Mouse (Mus musculus): ENCODE measurements around the gene Mdm2.
"Not testable (repeated sequence)": the region's sequence is repeated elsewhere in the genome, so short reads cannot be mapped to it uniquely, and the experiment has no call there.

The Mdm2 gene

DNA sequence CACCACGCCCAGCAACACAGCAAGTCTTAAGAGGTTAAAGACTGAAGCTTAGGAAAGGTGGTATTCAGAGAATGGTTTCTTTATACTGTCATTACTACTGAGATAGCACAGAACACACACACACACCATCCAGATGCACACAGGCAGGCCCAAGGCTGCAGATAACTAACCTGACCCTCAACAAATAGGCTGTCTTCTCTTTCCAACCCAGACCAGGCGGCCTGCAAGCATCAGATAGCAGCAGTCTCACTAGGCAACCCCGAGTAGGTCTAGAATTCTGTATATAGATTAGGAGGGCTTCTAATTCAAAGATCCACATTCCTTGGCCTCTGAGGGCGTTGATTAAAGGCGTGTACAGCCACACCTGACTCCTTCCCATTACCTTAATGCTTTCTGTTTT, 21.6 kb upstream of the Mdm2 start:
- DNase-seq (ENCODE audit: low read depth, low spot score) = no peak

GRCm38 (mm10) chr10:117731244-117732101, 20.9 kb upstream of the Mdm2 start:
- DNase-seq (ENCODE audit: low read depth, low spot score) = no peak

GRCm38 (mm10) chr10:117730637-117731203, 20.2 kb upstream of the Mdm2 start:
- DNase-seq (ENCODE audit: low read depth, low spot score) = no peak

DNA sequence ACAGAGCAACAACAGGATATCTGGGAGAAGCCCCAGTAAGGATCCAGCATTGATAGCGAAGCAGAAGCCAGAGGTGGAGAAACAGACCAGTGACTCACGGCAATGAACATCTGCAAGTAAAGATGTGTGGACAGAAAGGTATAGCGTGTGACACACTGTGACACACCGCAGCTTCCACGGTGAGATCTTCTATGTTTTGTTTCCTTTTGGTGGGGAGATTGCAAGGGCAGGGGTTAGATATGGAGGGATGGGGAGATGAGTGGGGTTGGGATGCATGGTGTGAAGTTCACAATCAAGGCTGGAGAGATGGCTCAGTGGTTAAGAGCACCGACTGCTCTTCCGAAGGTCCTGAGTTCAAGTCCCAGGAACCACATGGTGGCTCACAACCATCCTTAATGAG, 19.6 kb upstream of the Mdm2 start:
- no peak for DNase-seq (ENCODE audit: low read depth, low spot score)

DNA sequence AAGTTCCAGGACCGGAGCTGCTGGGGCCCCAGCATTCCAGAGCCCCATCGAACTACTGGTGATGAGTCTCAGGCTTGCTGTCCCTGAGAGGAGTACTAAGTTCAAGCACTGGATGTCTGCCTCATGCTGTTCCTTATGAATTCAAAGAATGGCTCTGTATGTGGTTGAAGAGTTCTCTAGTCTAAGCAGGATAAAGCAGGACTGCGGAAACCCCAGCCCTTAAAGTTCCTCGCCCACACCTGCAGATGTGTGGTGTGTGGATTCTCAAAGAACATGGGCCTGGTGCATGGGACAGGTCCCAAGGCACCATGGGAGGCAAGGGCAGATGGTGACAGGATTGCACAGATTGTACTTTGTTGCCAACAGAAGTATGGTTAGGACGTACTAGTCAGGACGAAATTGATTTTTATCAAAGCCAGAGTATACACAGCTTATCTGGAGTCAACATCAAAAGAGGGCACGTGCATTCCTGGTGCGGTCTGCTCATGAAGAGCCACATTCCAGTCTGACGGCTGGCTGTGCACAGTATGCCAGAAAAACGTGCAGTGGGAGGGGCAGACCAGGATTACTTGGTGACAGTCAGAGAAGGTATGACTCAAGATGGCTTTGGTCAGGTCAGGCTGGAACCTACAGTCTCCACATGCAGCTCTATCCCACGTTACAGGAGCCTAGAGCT, 18.7 kb upstream of the Mdm2 start:
- DNase-seq (ENCODE audit: low read depth, low spot score) = no peak

GRCm38 (mm10) chr10:117728574-117728973, 18.0 kb upstream of the Mdm2 start:
- no peak for DNase-seq (ENCODE audit: low read depth, low spot score)

DNA sequence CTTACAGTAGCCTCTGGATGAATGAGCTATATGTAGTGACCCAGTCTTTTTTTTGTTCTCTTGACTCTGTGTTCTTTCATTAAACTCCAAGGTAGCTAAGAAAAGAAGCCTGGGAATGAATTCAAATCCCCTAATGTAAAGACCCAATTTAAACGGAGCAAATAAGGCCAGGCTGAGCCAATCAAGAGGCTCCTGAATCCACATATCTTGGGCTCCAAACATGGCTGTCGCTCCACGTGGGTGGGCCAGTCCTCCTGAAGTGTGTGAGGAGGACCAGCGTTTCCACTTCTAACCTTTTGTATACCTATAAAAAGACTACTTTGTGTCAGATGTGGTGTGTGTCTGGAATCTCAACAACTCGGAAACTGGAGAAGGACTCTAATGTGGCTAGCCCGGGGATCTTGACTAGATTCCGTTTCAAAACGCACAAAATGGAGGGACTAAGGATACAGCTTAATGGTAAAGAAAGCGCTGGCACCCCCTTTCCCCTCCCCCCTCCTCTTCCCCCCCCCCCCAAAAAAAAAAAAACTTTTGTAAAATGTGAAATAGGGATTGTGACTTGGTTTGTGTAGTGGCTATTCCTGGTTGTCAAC, 17.1 kb upstream of the Mdm2 start:
- DNase-seq (ENCODE audit: low read depth, low spot score) = no peak

DNA sequence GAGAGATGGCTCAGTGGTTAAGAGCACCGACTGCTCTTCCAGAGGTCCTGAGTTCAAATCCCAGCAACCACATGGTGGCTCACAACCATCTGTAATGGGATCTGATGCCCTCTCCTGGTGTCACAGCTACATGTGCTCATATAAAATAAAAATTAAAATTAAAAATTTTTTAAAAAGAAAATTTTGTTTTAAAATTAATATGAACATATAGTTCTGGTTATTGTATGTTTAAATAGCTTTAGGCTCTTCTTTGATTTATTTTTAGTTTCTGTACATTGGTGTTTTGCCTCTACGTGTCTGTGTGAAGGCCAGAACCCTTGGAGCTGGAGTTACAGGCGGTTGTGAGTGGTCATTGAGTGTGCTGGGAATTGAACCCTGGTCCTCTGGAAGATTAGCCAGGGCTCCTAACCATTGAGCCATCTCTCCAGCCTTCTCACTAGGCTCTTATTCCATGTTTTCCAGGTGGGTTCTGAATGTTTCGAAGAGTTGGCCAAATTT, 16.4 kb upstream of the Mdm2 start:
- no peak for DNase-seq (ENCODE audit: low read depth, low spot score)

- no peak for DNase-seq (ENCODE audit: low read depth, low spot score)
Observed at GRCm38 (mm10) chr10:117726350-117726749, 15.8 kb upstream of the Mdm2 start.

DNA sequence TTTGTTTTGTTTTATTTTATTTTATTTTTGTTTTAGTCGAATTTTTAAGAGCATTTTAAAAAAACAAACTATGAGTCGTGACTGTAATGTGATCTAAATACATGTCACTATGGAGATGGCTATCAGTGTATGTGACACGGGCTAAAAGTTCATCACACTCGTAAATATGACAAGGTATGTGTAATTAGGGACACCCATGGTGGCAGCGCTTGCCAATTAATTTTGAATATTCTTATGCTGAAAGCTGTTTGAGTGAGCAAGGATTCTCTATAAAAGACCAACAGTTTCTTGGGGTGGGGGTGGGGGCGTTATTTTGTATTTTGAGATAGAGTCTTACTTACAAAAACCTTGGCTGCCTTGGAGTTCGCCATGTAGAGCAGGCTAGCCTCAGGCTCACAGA, 15.1 kb upstream of the Mdm2 start:
- no peak for DNase-seq (ENCODE audit: low read depth, low spot score)

DNA sequence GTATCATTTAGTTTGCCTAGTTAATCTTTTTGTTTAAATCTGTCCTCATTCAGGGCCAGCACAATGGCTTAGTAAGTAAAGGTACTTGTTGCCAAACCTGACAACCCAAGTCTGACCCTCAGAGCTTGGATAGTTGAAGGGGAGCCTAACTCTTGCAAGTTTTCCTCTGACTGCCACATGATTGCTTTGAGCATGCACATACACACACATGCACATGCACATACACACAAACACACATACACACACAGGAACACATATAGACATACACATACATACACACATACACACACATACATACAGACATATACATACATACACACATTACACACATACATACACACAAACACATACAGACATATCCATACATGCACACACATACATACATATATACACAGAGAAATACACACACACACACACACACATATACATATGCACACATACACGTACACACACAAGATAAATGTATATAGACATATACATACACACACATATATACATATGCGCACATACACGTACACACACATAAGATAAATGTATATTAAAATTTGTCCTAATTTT, 14.3 kb upstream of the Mdm2 start:
- no peak for DNase-seq (ENCODE audit: low read depth, low spot score)

- no peak for DNase-seq (ENCODE audit: low read depth, low spot score)
Observed at GRCm38 (mm10) chr10:117724136-117724718, 13.7 kb upstream of the Mdm2 start.

GRCm38 (mm10) chr10:117718161-117719119, 7.9 kb upstream of the Mdm2 start:
- DNase-seq (ENCODE audit: low read depth, low spot score) = no peak

GRCm38 (mm10) chr10:117717583-117717982, 7.0 kb upstream of the Mdm2 start:
- DNase-seq (ENCODE audit: low read depth, low spot score) = peak; percentile 46

- DNase-seq (ENCODE audit: low read depth, low spot score) = no peak
Observed at GRCm38 (mm10) chr10:117716686-117717085, 6.1 kb upstream of the Mdm2 start.

GRCm38 (mm10) chr10:117715654-117716053, 5.1 kb upstream of the Mdm2 start:
- not testable (repeated sequence) for DNase-seq (ENCODE audit: low read depth, low spot score)

- no peak for DNase-seq (ENCODE audit: low read depth, low spot score)
Observed at GRCm38 (mm10) chr10:117714928-117715500, 4.5 kb upstream of the Mdm2 start.

DNA sequence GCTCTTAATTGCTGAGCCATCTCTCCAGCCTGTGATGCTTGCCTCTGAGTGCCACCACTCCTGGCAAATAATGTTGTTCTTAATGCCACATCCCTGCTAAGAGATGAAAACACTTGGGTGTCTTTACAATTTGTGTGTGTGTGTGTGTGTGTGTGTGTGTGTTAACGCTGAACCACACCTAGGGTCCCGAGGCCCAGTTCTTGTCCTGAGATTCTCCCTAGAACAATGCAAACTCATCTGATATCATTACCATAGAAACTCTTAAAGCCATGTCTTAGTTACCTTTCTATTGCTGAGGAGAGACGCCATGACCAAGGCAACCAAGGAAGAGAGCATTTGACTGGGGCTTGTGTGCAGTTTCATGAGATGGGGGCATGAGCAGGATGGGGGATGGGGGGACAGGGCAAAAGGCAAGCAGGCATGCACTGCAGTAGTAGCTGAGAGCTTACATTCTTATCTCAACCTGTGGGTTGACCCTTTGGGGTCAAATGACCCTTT, 3.5 kb upstream of the Mdm2 start:
- DNase-seq (ENCODE audit: low read depth, low spot score) = no peak

DNA sequence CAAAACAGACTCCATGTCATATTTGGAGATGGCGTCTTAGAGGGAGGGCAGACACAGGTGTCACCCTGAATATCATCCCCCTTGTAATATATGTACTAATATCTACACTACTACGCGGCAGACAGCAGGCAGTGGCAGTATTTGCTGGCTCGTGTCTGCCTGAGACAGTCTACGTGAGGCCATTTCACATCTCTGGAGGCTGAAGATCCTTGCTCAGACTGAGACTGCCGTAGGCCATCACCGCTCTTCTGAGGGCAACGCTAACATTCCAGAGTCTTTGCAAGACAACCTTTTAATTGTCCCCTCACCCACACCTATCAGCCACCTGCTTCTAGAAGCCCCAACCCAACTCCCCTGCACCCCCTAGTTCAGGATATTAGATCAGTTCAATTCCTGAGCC, 2.9 kb upstream of the Mdm2 start:
- DNase-seq (ENCODE audit: low read depth, low spot score) = no peak

DNA sequence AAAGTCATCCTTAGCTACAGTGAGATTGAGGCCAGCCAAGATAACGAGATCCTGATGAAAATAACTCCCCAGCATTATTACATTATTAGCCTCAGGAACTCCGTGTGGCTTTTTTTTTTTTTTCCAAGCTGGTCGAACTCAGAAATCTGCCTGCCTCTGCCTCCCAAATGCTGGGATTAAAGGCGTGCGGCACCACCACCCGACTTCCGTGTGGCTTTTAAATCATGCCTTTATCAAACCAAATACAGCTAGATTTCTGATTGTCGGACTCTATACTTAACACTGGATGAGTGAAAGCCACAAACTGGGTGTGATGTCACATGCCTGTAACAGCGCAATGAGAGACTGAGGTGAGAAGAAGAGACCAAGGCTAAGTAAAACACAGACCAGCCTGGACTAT, 2.3 kb upstream of the Mdm2 start:
- no peak for DNase-seq (ENCODE audit: low read depth, low spot score)
